Mouse (Mus musculus): ENCODE results near the gene Rbks.

DNA sequence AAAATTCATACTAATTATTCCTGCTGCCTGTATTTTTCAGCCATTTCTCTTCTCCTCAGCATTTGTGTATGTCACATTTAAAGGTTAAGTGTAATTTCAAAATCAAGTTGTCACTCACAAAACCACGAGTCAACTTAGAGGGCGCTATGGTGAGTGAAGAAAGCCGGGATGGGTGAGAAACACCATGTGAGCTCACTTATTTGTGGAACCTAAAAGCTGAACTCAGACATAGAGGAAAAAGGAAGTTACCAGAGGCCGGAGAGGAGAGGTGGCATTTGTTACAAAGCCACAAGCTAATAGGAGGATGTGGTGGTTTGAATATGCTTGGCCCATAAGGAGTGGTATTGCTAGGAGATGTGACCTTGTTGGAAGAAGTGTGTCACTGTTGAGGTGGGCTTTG lies 17.2 kb downstream of the Rbks start:
- TF ChIP-seq POLR2A (IDR thresholded peaks at IDR 0.05; ENCODE audit: insufficient read depth, low read depth, low read length) = no peak
- TF ChIP-seq CTCF (IDR thresholded peaks at IDR 0.05) = no peak
- TF ChIP-seq EP300 (IDR thresholded peaks at IDR 0.05; ENCODE audit: insufficient read depth, low read depth, low read length) = no peak

Data from heart, adult 2 months (tissue).